Mouse (Mus musculus): Measurements from ENCODE around the gene Hist3h2a. TPM values are rescaled to one million over a fixed set of nuclear protein-coding genes. Genes with fewer than 3 reads are reported as not detected.

Hist3h2a gene
- total RNA-seq, 1 experiment = 161 TPM

DNA sequence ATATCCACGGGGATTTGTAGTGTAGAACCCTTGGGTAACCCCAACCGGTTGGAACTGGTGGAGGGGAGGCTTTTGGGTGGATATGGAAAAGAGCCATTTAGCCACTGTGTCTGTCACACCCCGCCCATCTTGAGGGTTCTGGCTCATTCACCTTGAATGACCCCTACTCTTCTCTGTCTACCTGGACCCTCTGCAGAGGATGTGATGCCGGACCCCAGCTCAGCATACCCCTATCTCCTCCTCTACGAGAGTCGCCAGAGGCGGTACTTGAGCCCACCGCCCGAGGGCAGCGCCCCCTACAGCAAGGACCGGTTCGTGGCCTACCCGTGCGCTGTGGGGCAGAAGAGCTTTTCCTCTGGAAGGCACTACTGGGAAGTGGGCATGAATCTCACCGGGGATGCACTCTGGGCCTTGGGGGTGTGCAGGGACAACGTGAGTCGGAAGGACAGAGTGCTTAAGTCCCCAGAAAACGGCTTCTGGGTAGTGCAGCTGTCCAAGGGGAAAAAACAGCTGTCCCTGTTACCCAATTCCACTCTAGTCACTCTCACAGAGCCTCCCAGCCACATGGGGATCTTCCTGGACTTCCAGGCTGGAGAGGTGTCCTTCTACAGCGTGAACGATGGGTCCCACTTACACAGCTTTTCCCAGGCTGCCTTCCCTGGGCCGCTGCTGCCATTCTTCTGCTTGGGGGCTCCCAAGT, 16.5 kb downstream of the Hist3h2a start:
- H3K9ac ChIP-seq (ENCODE audit: insufficient read depth, low read depth, low read length, poor library complexity, severe bottlenecking) = no peak overlapping the region
- TF ChIP-seq ZC3H11A (IDR thresholded peaks at IDR 0.05; ENCODE audit: borderline replicate concordance, low read depth, low read length) (no peak), MAFK (IDR thresholded peaks at IDR 0.05; ENCODE audit: insufficient read depth, low read depth, low read length) (no peak), CHD2 (IDR thresholded peaks at IDR 0.05; ENCODE audit: low read depth, low read length) (no peak), ZNF384 (IDR thresholded peaks at IDR 0.05; ENCODE audit: low read depth, low read length) (no peak), HCFC1 (IDR thresholded peaks at IDR 0.05; ENCODE audit: borderline replicate concordance, insufficient read depth, low read length) (no peak)
- in situ Hi-C loops (cut with MboI; ENCODE audit: low sequenced_read_pairs in 2 of 2, unreplicated experiment in 2 of 2) = no loop called here
- peaks cover 2 to 17% of the 10 kb centered on the region in 2 experiments; a peak in 2 of 4 replicates for H3K4me1 ChIP-seq (ENCODE audit: control insufficient read depth in 2 of 2, insufficient read depth in 2 of 2, low read length in 2 of 2, poor library complexity in 1 of 2)
- no peak overlapping the region for H3K27ac ChIP-seq (ENCODE audit: insufficient read depth, low read depth, low read length, poor library complexity, severe bottlenecking)
- H3K4me3 ChIP-seq (ENCODE audit: insufficient read depth in 1 of 2, low read depth in 1 of 2, low read length in 2 of 2, poor library complexity in 1 of 2, severe bottlenecking in 1 of 2) = no peak overlapping the region
- DNase-seq (ENCODE audit: low read depth, low spot score) = no peak
- no peaks in the 10 kb centered on the region for H3K36me3 ChIP-seq (ENCODE audit: control insufficient read depth, insufficient read depth, low read length, poor library complexity, severe bottlenecking)
- no peaks in the 10 kb centered on the region for H3K9me3 ChIP-seq (ENCODE audit: control insufficient read depth, insufficient read depth, low read depth, low read length)

DNA sequence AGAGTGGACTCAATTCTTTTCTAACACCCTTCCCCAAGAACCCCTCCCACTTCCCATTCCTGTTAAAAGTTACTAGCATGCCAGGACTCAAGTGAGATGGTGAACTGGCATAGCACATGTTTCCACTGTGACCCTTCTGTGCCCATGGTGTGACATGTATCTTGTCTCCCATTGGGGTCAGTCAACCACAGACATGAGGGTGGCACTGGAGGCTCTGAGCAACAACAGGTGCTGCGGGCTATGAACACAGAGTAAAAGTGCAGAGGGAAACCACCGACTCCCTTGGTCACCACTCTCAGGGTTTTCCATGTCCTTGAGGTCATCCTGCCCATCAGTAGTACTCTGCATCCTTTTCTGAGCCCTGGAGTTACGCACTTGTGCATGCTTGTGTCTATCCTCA, 17.3 kb downstream of the Hist3h2a start:
- no peak overlapping the region for H3K4me3 ChIP-seq (ENCODE audit: insufficient read depth in 1 of 2, low read depth in 1 of 2, low read length in 2 of 2, poor library complexity in 1 of 2, severe bottlenecking in 1 of 2)
- DNase-seq (ENCODE audit: low read depth, low spot score) = no peak
- H3K9me3 ChIP-seq (ENCODE audit: control insufficient read depth, insufficient read depth, low read depth, low read length) = no peaks in the 10 kb centered on the region
- H3K4me1 ChIP-seq (ENCODE audit: control insufficient read depth in 2 of 2, insufficient read depth in 2 of 2, low read length in 2 of 2, poor library complexity in 1 of 2) = peaks cover 2 to 17% of the 10 kb centered on the region in 2 experiments; a peak in 2 of 4 replicates
- in situ Hi-C loops (cut with MboI; ENCODE audit: low sequenced_read_pairs in 2 of 2, unreplicated experiment in 2 of 2) = no loop called here
- no peak overlapping the region for H3K27ac ChIP-seq (ENCODE audit: insufficient read depth, low read depth, low read length, poor library complexity, severe bottlenecking)
- H3K36me3 ChIP-seq (ENCODE audit: control insufficient read depth, insufficient read depth, low read length, poor library complexity, severe bottlenecking) = no peaks in the 10 kb centered on the region
- no peak for TF ChIP-seq ZC3H11A (IDR thresholded peaks at IDR 0.05; ENCODE audit: borderline replicate concordance, low read depth, low read length)
- TF ChIP-seq CHD2 (IDR thresholded peaks at IDR 0.05; ENCODE audit: low read depth, low read length) = no peak
- TF ChIP-seq ZNF384 (IDR thresholded peaks at IDR 0.05; ENCODE audit: low read depth, low read length) = no peak
- no peak for TF ChIP-seq HCFC1 (IDR thresholded peaks at IDR 0.05; ENCODE audit: borderline replicate concordance, insufficient read depth, low read length)
- no peak for TF ChIP-seq MAFK (IDR thresholded peaks at IDR 0.05; ENCODE audit: insufficient read depth, low read depth, low read length)
- no peak overlapping the region for H3K9ac ChIP-seq (ENCODE audit: insufficient read depth, low read depth, low read length, poor library complexity, severe bottlenecking)

- no peak overlapping the region for H3K9ac ChIP-seq (ENCODE audit: insufficient read depth, low read depth, low read length, poor library complexity, severe bottlenecking)
- DNase-seq (ENCODE audit: low read depth, low spot score) = no peak
- H3K4me3 ChIP-seq (ENCODE audit: insufficient read depth in 1 of 2, low read depth in 1 of 2, low read length in 2 of 2, poor library complexity in 1 of 2, severe bottlenecking in 1 of 2) = no peak overlapping the region
- TF ChIP-seq HCFC1 (IDR thresholded peaks at IDR 0.05; ENCODE audit: borderline replicate concordance, insufficient read depth, low read length) = no peak
- no peak for TF ChIP-seq ZC3H11A (IDR thresholded peaks at IDR 0.05; ENCODE audit: borderline replicate concordance, low read depth, low read length)
- no peak for TF ChIP-seq CHD2 (IDR thresholded peaks at IDR 0.05; ENCODE audit: low read depth, low read length)
- no peak for TF ChIP-seq ZNF384 (IDR thresholded peaks at IDR 0.05; ENCODE audit: low read depth, low read length)
- TF ChIP-seq MAFK (IDR thresholded peaks at IDR 0.05; ENCODE audit: insufficient read depth, low read depth, low read length) = no peak
- no peaks in the 10 kb centered on the region for H3K36me3 ChIP-seq (ENCODE audit: control insufficient read depth, insufficient read depth, low read length, poor library complexity, severe bottlenecking)
- H3K4me1 ChIP-seq (ENCODE audit: control insufficient read depth in 2 of 2, insufficient read depth in 2 of 2, low read length in 2 of 2, poor library complexity in 1 of 2) = peaks cover 5 to 13% of the 10 kb centered on the region in 2 experiments; a peak in 3 of 4 replicates
- no peak overlapping the region; the same call in 1 of the 2 replicates for H3K27ac ChIP-seq (ENCODE audit: insufficient read depth, low read depth, low read length, poor library complexity, severe bottlenecking)
- in situ Hi-C loops (cut with MboI; ENCODE audit: low sequenced_read_pairs in 2 of 2, unreplicated experiment in 2 of 2) = no loop called here
- H3K9me3 ChIP-seq (ENCODE audit: control insufficient read depth, insufficient read depth, low read depth, low read length) = no peaks in the 10 kb centered on the region
These were observed 19.9 kb downstream of the Hist3h2a start for GRCm38 (mm10) chr11:58974414-58974813.

DNA sequence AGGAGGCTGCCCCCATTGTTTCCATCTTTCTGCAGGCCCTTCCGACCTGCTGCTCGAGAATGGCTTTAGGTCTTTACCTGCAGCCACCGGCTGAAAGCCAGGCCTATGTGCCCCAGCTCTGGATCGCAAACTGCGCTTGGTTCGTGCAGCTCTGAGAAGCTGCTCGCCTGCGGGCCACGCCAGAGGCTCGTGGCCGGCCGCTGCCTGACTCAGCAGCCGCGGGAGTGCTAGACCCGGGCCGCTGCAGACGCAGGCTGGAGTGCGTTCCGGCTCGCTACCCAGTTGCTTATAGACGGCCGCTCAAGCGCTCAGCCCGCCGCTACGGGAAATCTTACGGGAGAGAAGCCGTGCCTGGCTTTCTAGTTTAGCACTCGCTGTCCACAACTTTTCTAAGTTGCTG, 22.7 kb downstream of the Hist3h2a start:
- Histone ChIP-seq H3K4me1 (ENCODE audit: control insufficient read depth in 2 of 2, insufficient read depth in 2 of 2, low read length in 2 of 2, poor library complexity in 1 of 2) (peaks cover 3 to 13% of the 10 kb centered on the region in 2 experiments; a peak in 3 of 4 replicates), H3K4me3 (ENCODE audit: insufficient read depth in 1 of 2, low read depth in 1 of 2, low read length in 2 of 2, poor library complexity in 1 of 2, severe bottlenecking in 1 of 2) (peak overlapping the region; percentile 81 to 95), H3K9me3 (ENCODE audit: control insufficient read depth, insufficient read depth, low read depth, low read length) (no peaks in the 10 kb centered on the region), H3K36me3 (ENCODE audit: control insufficient read depth, insufficient read depth, low read length, poor library complexity, severe bottlenecking) (peaks cover 6% of the 10 kb centered on the region), H3K27ac (ENCODE audit: insufficient read depth, low read depth, low read length, poor library complexity, severe bottlenecking) (no peak overlapping the region), H3K9ac (ENCODE audit: insufficient read depth, low read depth, low read length, poor library complexity, severe bottlenecking) (peak overlapping the region; percentile 84)
- in situ Hi-C loops (cut with MboI; ENCODE audit: low sequenced_read_pairs in 2 of 2, unreplicated experiment in 2 of 2) = no loop called here
- no peak for DNase-seq (ENCODE audit: low read depth, low spot score)
- TF ChIP-seq HCFC1 (IDR thresholded peaks at IDR 0.05; ENCODE audit: borderline replicate concordance, insufficient read depth, low read length) = no peak
- no peak for TF ChIP-seq ZNF384 (IDR thresholded peaks at IDR 0.05; ENCODE audit: low read depth, low read length)
- TF ChIP-seq ZC3H11A (IDR thresholded peaks at IDR 0.05; ENCODE audit: borderline replicate concordance, low read depth, low read length) = no peak
- TF ChIP-seq CHD2 (IDR thresholded peaks at IDR 0.05; ENCODE audit: low read depth, low read length) = no peak

Data from ES-E14 (cell line).